Mouse (Mus musculus): ENCODE measurements around the gene Cdv3. TPM values are rescaled to one million over a fixed set of nuclear protein-coding genes. Genes with fewer than 3 reads are reported as not detected.

The Cdv3 gene
- 68.8 and 69.7 TPM in 2 replicates for polyA plus RNA-seq (2015; fragmentation: Nextera tagmentation; extraction: Ambion mirVana)

DNA sequence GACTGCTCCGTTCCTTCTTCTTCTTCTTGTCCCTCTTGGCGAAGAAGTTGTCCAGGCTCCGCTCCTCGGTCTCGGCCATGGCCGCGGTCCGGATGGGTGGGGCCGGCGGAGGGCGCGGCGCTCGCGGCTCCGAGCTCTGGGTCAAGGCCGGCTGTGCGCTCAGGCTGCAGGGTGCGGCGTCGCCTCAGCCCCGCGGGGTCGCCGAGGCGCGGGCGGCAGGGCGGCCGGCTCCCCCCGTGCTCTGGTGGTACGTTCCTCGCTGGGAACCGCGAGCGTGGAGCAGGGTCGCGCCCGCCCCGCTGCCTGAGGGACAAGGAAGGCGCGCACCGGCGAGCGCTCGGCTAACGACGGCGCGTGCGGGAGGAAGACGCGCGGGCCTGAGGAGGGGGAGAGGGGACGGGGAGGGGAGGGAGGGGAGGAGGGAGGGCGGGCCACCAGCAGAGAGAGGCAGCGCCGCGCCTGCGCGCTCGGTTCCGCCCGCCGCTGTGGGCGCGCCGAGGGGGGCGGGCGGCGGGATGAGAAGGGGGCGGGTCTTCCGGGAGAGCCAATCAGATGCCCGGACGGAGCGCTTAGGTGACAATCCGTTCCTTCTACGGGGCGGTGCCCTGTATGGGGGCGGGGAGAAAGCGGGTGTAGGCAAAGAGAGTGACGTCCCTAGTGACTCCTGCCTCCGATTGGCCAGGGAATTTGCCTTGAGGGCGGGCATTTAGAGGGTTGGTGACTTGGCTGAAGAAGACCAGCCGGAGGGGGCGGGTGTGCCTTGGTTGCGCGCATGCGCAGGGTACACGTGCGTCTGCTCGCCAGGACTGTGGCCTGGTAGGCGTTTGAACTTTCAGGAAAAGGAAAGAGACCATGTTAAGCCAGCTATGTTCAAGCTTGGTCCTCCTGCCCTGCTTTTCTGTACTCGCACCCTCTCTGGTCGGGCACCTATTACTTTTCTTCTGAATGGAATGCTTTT, at the start of gene Cdv3:
TSS of gene Cdv3 (minus strand) at position 551 of the 958 bp plus-strand sequence.

DNA sequence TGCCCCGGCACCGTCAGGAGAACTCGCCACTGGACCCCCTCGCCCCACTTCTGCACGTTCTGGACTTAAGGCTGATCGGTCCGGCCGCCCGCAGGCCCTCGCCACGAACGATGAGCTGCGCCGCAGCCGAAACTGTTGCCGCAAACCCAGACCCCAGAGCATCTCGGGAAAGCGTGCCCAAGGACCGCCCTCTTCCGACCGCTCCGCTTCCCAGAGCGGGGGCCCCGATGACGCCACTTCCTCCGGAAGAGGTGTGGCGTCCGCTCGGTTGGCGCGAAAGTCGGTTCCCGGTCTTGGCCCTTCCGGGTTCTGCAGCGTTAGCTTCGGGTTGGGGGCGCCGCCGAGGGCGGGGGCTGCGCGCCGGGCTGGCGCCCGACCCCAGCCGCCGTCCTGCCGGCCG, 60.7 kb downstream of the Cdv3 start, which contains the start of the genes 1300017J02Rik and Topbp1:
TSS of gene 1300017J02Rik (minus strand) at position 156 of the 400 bp plus-strand sequence.
TSS of gene Topbp1 (plus strand) at position 289 of the 400 bp plus-strand sequence.

Other genes with a start within 250 kb of the Cdv3 start
- gene Srprb, start 163.7 kb downstream of the Cdv3 start, polyA plus RNA-seq (2015; fragmentation: Nextera tagmentation; extraction: Ambion mirVana) = 21.9 and 24.7 TPM in 2 replicates
- 3.7 and 6.4 TPM in 2 replicates for gene Gm20425, start 135.5 kb downstream of the Cdv3 start, polyA plus RNA-seq (2015; fragmentation: Nextera tagmentation; extraction: Ambion mirVana)
- gene Trf, start 135.4 kb downstream of the Cdv3 start, polyA plus RNA-seq (2015; fragmentation: Nextera tagmentation; extraction: Ambion mirVana) = 77.2 and 686 TPM in 2 replicates
- 1.4 and 2.1 TPM in 2 replicates for gene 1300017J02Rik, start 60.8 kb downstream of the Cdv3 start, polyA plus RNA-seq (2015; fragmentation: Nextera tagmentation; extraction: Ambion mirVana)
- gene Topbp1, start 60.6 kb downstream of the Cdv3 start, polyA plus RNA-seq (2015; fragmentation: Nextera tagmentation; extraction: Ambion mirVana) = 13.1 and 13.4 TPM in 2 replicates
- 0.27 and 0.72 TPM in 2 replicates for gene Bfsp2, start 114.6 kb upstream of the Cdv3 start, polyA plus RNA-seq (2015; fragmentation: Nextera tagmentation; extraction: Ambion mirVana)